Mouse (Mus musculus): ENCODE results near the gene Ctrb1.
"Not testable (repeated sequence)": the region's sequence is repeated elsewhere in the genome, so short reads cannot be mapped to it uniquely, and the experiment has no call there.

The Ctrb1 gene

DNA sequence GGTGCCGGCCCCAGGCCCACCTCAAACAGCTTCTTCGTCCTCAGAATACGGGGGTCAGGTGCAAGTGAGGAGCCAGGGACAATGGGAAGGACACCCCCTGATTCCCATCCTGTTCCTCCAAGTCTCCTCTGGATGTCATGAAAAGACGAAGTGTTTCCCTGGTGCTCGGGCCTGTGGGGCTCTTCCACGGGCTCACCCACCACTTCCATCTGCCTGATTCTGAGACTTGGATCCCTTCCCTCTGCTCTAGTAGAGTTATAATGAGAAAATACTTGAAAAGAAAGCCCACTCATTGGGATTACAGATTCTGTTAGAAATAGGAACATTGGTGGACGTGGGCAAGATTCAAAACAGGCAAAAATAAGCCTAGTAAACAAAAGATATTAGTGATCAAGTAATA, 12.0 kb downstream of the Ctrb1 start:
- no peak for DNase-seq

DNA sequence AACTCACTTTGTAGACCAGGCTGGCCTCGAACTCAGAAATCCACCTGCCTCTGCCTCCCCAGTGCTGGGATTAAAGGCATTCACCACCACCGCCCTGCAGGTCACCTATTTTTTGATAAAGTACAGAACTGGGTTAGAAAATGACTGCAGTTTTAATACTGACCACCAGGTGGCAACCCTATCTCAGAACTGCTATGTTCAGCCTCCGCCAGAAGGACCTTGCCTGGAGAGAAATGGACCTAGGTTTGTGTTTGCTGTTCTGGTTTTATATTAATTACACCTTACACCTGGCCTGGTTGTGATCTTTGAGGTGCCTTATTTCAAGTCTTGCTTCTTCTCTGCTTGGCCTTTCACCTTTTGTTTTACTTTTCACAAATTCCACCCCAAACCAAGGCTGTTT, 12.7 kb downstream of the Ctrb1 start:
- DNase-seq = peak; percentile 49

DNA sequence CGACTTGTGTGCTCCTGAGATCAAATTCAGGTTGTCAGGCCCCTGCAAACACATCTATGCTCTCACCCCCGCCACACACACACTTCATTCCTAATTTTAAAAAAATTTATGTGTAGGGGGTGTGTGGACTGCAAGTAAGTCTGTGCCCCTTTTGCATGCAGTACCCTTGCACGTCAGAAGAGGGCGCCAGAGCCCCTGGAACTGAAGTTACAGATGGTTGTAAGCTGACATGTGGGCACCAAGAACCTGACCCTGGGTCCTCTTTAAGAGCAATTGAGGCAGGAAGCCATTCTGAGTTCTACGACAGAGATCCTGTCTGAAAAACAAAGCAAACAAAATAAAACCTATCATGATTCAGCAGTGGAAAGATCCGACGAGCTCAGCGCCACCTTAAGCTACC, 14.6 kb downstream of the Ctrb1 start:
- peak; percentile 14 for DNase-seq

DNA sequence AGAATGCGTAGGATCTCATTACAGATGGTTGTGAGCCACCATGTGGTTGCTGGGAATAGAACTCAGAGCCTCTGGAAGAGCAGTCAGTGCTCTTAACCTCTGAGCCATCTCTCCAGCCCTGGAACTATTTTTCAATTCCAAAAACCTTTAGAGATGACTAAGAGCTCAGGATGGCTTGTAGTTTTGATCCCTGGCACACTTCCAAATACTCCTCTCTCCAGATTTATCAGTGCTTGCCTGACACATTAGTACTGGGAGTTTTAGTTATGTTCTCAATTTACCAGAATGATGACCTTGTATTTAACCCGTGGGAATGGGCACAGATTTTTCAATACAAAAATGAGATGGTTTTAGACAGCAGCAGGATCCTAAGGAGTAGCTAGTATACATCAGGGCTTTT, 24.1 kb downstream of the Ctrb1 start:
- DNase-seq = no peak

DNA sequence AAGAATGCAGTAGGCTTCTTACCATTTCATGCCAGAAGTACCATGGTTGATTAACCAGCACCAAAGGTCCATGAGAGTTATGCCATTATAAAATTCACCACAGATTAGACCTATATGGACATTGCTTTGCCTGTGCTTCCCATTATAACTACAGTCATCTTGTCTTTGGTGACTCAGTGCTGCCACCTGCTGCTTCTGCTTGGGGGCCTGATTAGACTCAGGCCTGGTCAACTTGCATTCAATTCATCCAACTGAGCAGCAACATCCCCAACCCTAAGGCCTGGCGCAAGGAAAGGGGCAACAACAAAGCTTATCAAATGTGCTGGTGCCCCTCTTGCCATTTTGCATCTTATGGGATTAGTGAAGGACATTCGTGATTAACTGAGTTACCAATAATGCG, 28.3 kb downstream of the Ctrb1 start:
- DNase-seq = peak; percentile 77

DNA sequence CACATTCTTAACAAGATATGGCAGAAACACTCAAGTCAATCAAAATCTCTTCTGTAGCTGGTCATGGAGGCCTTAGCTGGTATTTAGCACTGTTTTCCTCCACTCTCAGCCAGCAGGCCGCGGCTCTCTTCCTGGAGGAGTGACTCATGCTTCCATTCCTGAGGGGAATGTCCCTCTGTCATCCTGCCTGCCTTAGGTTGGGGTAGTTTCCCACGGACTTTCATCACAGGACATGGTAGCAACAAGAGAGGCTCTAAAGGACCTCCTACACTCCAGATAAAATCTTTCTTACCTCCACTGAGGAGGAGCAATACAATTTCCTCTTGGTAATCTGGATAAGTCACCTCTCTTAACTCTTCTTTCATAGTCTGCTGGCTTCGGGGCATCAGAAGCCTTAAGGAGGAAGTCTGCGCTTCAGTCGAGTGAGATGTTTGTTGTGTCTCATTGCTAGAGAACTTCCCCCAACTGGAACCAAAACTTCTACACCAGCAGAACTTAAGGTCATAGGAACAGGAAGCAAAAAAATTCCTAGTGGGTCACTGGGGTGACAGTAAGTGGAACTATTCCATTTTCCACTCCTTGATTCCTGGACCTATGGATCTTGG, 31.9 kb downstream of the Ctrb1 start:
- no peak for DNase-seq

DNA sequence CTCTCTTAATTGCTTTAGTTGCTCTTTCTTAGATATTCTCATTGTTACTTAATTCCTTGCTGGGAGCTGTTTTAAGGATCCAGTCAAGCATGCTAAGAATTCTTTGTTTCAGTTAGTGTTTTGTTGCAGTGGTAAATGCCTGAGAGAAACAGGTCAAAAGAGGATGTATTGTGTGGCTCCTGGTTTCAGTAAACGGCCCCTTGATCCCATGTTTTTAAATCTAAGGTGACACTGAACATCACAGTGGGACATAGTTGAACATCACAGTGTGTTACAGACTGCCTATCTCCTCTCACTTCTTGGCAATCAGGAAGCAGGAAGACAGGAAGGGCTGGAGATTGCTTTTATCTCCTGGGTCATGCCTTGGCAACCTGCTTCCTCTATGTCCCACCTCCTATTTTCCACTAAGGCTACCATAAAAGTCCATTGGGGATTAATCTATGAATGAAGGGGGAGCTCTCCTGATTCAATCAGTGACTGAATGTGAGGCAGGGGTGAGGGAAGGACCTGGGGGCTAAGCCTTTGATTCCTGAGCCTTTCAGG, 33.4 kb downstream of the Ctrb1 start:
- no peak for DNase-seq

DNA sequence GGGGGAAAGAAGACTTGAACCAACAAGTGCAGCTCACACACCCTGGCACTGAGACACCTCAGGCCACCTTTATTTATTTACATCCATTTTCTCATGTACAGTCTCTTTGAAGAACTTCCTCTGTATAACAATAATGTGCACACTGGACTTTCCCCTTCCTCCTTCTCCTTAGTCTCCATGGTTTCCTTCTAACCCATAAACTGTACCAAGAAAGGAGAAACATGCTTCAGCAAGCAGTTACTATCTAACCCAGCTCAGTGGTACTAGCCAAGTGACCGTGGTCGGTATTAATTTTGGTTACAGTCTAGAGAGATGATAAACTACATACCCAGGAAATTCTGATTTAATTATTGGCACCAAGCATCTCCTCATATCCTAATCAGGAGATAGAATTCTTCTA, 37.3 kb downstream of the Ctrb1 start:
- no peak for DNase-seq

DNA sequence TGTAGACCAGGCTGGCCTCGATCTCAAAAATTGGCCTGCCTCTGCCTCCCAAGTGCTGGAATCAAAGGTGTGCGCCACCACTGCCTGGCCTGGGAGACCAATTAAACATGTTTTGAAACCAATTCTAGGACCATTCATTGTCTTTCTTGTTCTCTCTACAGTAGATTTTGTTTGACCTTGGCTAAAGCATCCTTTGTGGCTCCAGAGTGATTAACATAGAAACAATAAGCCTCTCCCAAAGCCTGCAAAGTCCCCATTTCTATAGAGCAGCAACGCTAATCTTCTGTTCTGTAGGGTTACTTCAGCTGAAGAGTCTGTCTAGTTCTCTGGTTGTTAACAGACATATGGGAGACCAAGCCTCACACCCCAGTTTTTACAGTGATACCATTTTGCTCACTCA, 40.2 kb downstream of the Ctrb1 start:
- no peak for DNase-seq

DNA sequence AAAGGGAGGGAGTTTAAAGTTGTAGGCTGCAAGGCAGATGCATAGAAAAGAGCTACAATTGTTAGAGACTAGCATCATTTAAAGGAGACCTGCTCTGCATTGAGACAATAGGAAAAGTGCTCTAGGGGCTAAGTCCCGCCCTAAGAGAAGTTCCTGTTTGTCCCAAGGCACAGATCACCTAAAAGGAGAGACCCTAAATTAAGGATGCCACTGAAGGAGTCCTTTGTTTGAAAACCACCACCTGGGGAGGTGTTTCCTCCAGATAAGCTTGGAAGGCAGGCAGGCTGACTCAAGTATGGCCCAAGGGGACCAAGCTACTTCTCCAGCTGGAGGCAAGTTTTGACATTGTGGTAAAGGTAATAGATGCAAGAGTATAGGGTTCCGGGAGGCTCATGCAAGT, 42.0 kb downstream of the Ctrb1 start:
- DNase-seq = no peak

DNA sequence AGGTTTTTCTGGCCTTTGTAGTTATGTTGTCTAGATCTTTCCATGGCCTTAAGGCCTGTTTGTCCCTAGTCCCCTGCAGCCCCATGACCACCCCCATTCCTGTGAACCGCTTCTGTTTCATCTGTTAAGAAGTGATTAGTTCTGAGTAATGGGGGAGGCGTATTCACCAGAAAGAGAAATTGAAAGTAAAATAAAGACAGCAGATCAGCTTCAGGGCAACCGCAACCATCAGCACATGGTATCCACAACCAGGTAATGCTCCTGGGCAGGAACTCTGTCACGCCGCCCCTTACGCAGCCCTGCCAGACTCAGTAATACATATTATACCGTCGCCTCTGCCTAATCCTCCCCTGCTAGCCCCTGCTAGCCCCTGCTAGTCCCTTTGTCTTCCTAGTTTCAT, 45.1 kb downstream of the Ctrb1 start:
- no peak for DNase-seq

DNA sequence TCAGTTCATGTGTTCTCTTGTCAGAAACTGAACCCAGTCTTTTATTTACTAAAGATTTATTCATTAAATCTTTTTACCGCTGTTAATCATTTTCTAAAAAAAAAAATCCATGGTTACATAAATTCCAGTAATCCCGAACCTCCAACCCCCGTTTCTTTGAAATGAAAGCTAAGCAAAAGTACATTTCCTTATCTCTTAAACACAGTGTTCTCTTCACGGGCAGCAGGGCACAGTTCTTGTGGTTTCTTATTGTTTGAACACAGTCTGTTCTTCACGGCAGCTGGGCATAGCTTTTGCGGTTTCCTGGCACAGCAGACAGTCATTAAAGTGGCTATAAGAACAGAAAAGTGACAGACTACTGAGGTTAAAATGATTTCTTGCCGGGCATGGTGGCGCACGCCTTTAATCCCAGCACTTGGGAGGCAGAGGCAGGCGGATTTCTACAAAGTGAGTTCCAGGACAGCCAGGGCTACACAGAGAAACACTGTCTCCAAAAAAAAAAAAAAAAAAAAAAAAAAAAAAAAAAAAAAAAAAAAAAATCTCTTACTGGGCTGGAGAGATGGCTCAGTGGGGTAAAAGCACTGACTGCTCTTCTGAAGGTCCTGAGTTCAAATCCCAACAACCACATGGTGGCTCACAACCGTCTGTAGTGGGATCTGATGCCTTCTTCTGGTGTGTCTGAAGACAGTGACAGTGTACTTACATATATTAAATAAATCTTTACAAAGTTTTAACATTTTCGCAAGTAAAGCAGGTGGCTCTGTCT, 46.3 kb downstream of the Ctrb1 start:
- not testable (repeated sequence) for DNase-seq

DNA sequence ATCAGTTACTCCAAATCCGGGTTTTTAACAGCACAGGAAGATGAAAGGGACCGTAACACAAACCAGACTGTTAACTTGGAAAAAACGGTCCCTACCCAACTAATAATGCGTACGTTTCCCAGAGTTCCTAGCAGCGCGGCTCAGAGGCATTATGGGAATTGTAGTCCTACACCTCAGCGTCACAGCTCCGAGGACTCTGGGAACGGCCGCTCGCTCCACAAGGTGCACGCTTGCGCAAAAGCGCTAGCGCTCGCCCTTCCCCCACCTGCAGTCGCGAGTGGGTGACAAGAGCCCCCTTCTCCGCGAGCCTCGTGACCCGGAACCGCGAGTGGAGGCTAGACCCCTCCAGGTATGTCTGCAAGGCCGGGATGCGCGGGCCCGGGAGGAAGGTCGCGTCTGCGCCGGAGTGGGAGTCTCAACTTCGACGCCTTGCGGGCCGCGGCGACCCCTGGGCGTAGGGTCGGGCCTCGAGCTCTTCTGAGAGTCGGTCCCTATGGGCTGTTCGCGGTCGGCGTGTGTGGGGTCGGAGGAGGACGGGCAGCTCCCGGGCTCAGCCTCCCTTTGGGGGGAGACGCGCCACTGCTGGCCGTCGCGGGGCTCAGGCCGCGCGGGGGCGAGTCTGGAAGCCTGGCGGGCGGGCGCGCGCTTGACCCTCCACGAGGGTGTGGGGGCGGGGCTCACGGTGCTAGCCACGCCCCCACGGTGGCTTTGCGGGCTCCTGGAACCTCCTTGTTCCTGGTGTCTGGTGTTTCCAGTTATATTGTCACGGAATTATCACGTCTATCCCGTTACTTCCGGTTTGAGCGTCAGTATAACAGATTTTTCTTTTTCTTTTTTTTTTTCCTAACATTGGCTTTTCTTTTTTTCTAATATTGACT, 47.3 kb downstream of the Ctrb1 start, which contains the start of gene Zfp1:
Zfp1 (plus strand) TSS at position 138 of the 878 bp plus-strand sequence.
- peak; percentile 96 for DNase-seq

DNA sequence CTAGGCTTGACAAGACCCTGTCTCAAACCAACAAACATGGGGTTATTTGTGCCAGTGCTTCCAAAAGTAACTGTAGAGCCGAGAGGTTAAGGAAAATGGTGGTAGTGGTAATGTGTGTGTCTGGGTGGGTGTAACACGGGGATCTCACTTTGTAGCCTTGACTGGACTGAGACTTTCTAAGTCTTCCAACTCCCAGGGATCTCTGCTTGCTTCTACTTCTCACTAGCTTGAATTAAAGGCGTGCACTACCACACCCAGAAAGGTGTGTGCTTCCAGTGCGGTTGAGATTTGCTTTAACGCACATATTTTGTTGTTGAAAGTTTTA, 47.9 kb downstream of the Ctrb1 start:
- DNase-seq = no peak

DNA sequence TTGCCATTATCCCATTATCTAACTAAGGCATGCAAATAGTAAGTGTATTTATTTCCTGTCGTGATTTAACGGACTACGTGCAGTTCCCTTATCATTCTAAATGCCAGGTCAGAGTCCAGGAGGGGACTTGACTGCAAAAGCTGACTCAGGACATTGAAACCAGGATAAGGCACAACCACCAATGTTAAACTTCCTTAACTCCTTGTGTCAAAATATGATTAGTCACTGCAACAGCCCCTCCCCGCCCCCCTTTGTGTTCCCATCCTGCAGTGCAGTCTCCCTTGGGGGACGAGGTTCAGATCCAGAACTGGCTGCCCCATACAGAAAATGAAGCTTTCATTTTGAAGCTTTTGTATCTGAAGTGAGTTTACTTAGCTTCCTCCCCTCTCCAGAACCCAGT, 48.3 kb downstream of the Ctrb1 start:
- DNase-seq = no peak

DNA sequence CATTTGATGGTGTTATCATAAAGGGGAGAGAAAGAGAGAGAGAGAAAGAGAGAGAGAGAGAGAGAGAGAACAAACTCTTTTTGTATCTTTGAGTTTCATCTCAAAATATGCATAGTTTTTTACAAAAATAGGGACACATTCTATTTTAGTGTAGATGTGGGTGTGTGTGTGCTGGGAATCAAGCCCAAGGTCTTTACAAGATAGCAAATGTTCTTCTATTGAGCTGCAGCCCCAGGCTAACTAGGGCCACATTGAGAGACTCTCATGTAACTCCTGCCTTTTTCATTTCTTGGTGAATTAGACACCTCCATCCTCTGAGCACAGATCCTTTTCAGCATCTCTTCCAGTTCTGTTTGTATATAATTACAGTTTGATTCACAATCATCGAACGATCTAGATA, 49.7 kb downstream of the Ctrb1 start:
- DNase-seq = no peak

DNA sequence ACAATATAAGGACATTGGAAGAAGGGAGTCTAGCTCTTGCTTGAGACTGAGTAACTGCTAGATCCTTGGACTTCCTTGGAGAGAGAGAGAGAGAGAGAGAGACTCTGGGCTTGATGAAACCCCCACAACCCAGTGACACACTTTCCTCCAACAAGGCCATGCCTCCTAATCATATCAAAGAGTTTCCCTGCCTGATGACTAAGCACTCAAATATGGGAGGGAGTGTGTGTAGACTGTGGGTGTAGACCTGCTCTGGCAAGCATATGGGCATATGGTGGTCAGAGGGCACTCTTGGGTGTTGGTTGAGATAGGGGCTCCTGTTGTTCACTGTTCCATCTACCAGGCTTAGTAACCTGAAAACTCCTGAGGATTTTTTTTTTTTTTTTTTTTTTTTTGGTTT, 52.7 kb downstream of the Ctrb1 start:
- no peak for DNase-seq

All from right cerebral cortex, postnatal 4 days (tissue).